Mouse (Mus musculus): ENCODE measurements around the gene Palm3.

Palm3 gene

GRCm38 (mm10) chr8:84023085-84023484 lies 1.8 kb downstream of the Palm3 start:
- no peak for DNase-seq (ENCODE audit: low read depth, low spot score)

DNA sequence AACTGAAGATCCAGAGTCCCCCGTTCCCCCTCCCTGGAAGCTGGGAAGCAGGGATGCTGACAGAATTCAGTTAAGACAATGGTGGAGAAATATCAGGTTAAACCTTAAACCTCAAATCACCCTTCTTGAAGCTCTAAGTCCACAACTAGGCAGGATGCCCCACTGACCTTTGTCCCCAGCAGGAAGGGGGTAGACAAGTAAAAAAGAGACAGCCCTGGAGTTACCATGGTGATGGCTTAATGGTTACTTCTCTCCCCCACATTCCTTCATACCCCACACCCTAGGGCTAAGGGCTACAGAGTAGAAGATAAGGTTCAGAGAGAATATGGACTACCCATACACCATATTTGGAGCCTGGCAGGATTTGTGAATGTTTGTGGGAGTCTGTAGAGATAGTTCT lies 2.4 kb downstream of the Palm3 start:
- DNase-seq (ENCODE audit: low read depth, low spot score) = no peak

GRCm38 (mm10) chr8:84024171-84024570 lies 2.9 kb downstream of the Palm3 start:
- peak; percentile 79 for DNase-seq (ENCODE audit: low read depth, low spot score)

DNA sequence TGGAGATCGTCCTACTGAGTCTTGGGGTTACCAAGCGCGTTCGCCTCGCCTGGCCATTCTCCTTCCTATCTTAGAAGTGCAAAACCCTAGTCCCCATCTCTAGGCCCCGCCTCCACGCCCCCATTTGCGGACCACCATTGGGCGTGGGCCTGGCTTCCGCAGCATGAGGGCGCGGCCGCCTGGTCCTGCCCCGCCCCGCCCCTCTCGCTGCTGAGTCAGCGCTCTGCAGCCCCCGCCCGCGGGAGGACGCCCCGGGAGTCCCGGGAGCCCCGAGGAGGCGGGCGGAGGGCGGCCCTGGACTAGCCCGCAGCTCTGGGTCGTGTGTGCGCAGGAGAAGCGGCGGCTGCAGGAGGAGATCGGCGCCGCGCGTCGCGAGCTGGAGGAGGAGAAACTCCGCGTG lies 4.6 kb downstream of the Palm3 start:
- peak; percentile 65 for DNase-seq (ENCODE audit: low read depth, low spot score)

- peak; percentile 50 for DNase-seq (ENCODE audit: low read depth, low spot score)
These were observed 6.2 kb downstream of the Palm3 start for GRCm38 (mm10) chr8:84027449-84027848.

DNA sequence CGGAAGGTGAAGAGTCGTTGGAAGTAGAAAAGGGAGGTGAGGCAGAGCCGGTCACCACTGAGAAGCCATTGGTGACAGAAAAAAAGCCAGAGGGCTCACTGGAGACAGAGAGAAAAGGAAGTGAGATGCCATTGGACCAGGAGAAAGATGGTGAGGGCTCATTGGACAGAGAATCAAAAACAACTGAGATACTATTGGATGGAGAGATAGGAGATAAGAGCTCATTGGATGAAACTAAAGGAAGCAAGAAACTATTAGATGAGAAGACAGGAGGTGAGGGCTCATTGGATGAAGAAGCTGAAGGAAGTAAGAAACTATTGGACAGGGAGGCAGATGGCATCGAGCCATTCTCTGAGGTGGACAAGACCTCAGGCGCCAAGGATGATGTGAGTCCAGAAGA lies 8.0 kb downstream of the Palm3 start:
- no peak for DNase-seq (ENCODE audit: low read depth, low spot score)

DNA sequence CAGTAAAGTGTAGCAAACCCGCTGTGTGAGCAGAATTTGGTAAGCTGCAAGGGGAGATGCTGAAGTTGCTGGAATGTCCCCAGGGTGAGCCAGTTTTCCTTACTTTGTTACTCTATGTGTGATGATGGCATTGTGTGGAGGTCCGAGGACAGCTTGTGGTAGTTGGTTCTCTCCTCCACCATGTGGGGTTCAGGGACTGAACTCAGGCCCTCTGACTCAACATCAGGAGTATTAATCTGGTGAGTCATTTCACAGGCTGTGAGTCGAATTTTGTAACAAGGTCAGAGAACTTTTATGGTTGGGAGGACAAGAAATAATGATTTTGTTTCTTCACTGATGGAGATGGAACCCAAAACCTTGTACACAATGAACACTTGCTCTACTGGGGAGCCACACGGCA lies 11.5 kb downstream of the Palm3 start:
- no peak for DNase-seq (ENCODE audit: low read depth, low spot score)

DNA sequence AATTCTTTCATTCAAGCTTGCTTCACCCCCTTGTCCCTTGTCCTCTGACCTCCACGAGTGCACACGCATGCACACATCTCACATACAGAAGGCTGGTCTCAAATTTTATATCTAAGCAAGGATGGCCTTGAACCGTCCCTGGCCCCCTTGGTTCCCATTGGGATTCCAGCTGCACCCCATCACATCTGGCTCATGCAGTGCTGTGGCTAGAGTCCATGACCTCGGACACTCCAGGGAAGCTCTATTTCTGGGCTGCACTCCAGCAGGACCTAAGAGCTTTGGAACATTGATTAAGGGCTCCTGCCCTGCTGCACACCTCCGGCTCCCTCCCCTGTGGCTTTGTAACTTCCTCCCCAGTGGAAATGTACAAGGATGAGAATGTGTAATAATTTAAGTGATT lies 16.7 kb downstream of the Palm3 start:
- no peak for DNase-seq (ENCODE audit: low read depth, low spot score)

DNA sequence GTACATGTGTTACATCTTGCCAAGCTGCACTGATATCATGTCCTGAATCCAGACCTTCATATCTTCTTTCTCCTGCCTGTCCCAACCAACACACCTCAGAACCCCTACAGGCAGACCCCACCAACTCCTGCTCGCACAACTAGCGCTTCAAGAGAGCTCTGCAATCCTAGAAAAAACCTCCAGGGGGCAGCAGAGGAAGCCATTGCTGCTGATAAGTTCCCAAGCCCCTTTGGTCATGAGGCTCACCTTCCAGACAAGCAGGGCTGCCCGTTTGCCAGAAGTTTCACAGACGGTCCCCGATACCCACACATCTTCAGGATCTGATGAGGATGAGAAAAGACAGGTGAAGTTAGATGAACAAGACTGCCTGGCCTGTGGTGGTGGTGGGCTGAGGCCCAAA lies 17.8 kb downstream of the Palm3 start:
- DNase-seq (ENCODE audit: low read depth, low spot score) = peak; percentile 88

- peak; percentile 91 for DNase-seq (ENCODE audit: low read depth, low spot score)
These were observed 21.0 kb downstream of the Palm3 start, which contains the start of gene Il27ra for GRCm38 (mm10) chr8:84042066-84042947. TSS of gene Il27ra (minus strand) at chr8:84042589.

DNA sequence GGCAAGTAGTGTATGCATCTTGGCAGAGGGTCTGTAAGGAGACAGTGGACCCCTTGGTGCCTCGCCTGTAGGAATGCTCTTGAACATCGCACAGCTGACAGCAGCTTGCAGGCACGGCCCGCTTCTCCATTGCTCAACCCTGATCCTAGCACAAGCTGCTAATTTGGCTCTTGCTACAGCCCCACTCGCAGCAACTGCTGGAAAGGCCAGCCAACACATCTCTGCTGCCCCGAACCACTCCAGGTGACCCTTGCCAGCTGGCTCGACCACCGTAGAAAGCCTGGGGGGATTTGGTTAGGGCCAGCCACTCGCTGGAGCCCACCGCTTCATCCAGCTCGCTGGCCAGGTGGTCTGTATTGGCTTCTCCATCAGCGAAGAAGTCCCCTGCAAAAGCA lies 21.7 kb downstream of the Palm3 start:
- no peak for DNase-seq (ENCODE audit: low read depth, low spot score)

GRCm38 (mm10) chr8:84044103-84044502 lies 22.8 kb downstream of the Palm3 start:
- DNase-seq (ENCODE audit: low read depth, low spot score) = no peak

DNA sequence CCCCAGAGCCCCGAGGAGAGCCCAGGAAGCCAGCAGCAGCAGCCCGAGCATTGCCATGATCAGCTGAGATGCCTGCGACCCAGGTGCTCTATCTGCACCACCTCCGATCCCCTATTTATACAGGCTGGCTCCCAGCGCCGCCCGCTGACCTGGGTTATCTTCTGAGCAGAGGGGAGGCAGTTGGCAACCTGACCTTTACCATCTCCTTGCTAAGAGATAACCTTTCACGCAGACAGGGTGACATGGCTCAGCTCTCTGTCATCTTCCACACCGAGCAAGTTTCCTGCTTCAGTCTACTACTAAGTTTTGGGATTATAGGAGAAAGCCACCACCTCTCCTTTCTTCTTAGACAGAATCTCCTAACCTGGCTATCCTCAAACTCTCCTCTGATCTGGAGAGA lies 23.6 kb downstream of the Palm3 start, which contains the start of gene Rln3:
Rln3 (minus strand) TSS at position 101 of the 400 bp plus-strand sequence.
- DNase-seq (ENCODE audit: low read depth, low spot score) = peak; percentile 43

DNA sequence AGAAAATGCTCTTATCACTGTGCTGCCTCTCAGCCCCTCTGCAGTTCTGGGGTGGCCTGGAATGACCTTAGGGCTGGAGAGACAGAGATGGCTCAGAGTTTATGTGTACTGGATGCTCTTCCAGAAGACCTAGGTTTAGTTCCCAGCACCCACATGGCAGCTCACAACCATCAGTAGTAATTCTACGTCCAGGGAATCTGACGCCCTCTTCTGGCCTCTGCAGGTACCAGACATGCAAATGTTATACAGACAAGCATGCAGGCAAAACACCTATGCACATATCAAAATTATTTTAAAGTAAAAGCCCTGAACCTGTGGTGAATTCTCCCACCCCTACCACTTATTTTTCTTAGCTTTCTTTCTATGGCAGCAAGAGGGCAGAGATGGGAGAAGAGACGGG lies 25.2 kb downstream of the Palm3 start:
- DNase-seq (ENCODE audit: low read depth, low spot score) = no peak

GRCm38 (mm10) chr8:84048171-84048570 lies 26.9 kb downstream of the Palm3 start:
- no peak for DNase-seq (ENCODE audit: low read depth, low spot score)

GRCm38 (mm10) chr8:84052746-84053145 lies 31.5 kb downstream of the Palm3 start:
- DNase-seq (ENCODE audit: low read depth, low spot score) = no peak

GRCm38 (mm10) chr8:84053229-84053628 lies 32.0 kb downstream of the Palm3 start:
- DNase-seq (ENCODE audit: low read depth, low spot score) = no peak

DNA sequence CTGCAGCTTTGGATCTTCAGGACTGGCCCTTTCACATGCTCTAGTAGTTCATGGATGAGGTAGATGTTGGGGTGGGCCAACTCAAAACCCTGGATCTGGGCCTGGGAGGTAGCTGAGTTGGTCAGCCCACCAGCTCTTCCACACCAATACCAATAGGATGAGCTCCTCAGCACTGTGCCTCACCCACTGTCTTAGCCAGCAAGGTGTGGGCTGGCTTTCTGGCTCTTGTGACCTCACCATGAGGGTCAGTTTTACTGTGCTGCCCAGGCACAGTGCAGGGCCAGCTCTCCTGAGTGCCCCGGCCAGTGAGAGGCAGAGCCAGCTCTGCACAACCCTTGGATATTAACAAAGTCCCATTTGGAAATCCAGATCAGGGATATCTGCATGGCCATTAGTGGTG lies 36.6 kb downstream of the Palm3 start:
- no peak for DNase-seq (ENCODE audit: low read depth, low spot score)

- DNase-seq (ENCODE audit: low read depth, low spot score) = peak; percentile 27
These were observed 38.0 kb downstream of the Palm3 start for GRCm38 (mm10) chr8:84059226-84059625.

DNA sequence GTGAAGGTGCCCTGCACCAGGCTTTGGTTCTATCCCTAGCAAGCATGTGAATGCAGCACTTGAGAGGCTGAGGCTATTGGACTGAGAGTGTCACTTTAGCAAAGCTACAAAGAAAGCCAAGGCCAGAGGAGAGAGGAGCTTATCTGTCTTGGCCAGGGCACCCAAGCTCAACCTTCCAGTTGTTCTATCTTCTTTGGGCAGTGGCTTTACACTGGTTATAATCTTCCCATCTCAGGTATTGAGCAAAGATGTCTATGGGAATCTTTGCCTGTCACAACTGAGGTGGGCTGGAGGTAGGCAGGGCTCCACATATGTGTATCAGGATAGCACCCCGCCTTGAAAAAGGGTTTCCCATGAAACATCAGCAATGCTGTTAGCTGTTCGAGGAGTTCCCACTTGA lies 39.0 kb downstream of the Palm3 start:
- DNase-seq (ENCODE audit: low read depth, low spot score) = no peak

DNA sequence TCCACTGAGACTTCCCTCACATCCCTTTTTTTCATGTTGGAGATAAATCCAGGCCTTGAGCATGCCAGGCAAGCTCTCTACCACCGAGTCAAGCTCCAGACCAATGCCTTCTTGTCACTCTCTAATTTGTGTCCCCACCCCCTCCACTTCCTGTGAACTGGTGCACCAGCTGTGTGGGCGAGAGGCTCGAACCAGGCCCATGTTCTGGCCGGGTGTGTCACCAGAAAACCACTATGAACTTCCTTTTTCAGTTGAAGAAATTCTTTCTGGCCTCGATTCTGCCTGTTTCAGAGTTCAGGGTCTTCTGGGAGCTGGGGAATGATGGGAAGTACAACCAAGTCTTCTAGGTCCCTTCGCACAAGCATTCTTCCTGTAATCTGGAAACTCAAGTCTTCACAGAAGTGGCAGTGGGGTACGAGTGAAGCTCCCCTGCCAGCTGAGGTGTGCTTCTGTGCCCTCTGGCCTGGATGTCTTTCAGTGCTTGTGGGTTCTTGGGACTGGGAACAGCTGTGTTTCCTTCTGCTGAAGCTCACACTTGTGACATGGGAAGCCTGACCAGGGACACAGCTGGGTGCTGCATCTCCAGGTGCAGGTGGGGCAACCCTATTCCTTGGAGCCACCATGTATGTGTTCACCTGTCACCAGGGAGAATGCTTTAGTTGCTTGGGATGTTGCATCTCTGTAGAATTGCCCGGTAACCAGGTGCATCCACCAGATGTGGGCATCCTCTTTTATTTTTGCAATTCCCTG lies 42.8 kb downstream of the Palm3 start:
- peak; percentile 85 for DNase-seq (ENCODE audit: low read depth, low spot score)

DNA sequence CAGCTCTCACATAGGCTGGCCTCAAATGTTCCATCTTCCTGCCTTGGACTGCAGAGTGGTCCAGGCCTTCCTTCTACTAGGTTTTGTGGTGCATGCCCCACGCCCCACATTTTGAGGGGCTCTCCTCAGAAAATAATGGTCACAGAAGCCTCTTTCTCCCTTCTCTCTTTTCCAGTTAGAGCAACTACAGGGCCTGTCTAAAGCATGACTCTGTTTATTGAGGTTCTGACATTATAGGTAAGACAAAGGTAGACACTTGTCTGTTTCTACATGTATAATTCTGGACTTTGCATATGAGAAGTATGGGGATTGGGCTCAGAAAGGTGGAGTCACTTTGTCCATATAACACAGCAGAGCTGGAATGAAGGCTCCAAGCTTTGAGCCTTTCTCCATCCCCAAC lies 43.8 kb downstream of the Palm3 start, which contains the start of gene Gm10643:
Gm10643 (minus strand) TSS at position 101 of the 400 bp plus-strand sequence.
- DNase-seq (ENCODE audit: low read depth, low spot score) = no peak

Data from CD4-positive, CD25-positive, alpha-beta regulatory T cell, adult 2 months (primary cell).